Mouse (Mus musculus) midbrain, embryonic 14.5 days (tissue): ENCODE measurements around the gene Fyn. TPM values are rescaled to one million over a fixed set of nuclear protein-coding genes. Genes with fewer than 3 reads are reported as not detected.

ENCODE experiments used
- ATAC-seq: fragments of 200-750 bp; cut with Nextera tagmentation; 2 replicates; pipeline ENCODE4 v1.8.0; 2017; ENCODE audit warnings: moderate number of reproducible peaks, moderate library complexity; ENCODE audit not compliant: low FRiP score, low TSS enrichment
- DNase-seq: peaks from one replicate; pipeline ENCODE4 v3.0.0-alpha.2; 2015
- H3K27ac ChIP-seq: fragments of 300-500 bp; sonication (generic); replicated peaks from 2 replicates; pipeline ENCODE4 v1.5.1; 2014; ENCODE audit warnings: mild to moderate bottlenecking, low read depth, low read length, moderate library complexity
- H3K27me3 ChIP-seq: fragments of 300-500 bp; sonication (generic); 2 replicates; pipeline ENCODE4 v1.6.1; 2014; ENCODE audit warnings: low read length, control low read depth, mixed read lengths; ENCODE audit not compliant: control insufficient read depth, insufficient read depth
- H3K36me3 ChIP-seq: fragments of 300-500 bp; sonication (generic); 2 replicates; pipeline ENCODE4 v1.6.1; 2014; ENCODE audit warnings: low read length, control low read depth; ENCODE audit not compliant: control insufficient read depth, insufficient read depth
- H3K4me1 ChIP-seq: fragments of 300-500 bp; sonication (generic); 2 replicates; pipeline ENCODE4 v1.6.1; 2014; ENCODE audit warnings: mild to moderate bottlenecking, antibody characterized with exemption, low read length, control low read depth; ENCODE audit not compliant: control insufficient read depth, insufficient read depth
- H3K4me2 ChIP-seq: fragments of 300-500 bp; sonication (generic); 2 replicates; pipeline ENCODE4 v1.6.1; 2014; ENCODE audit warnings: mild to moderate bottlenecking, low read length, moderate library complexity
- H3K4me3 ChIP-seq: fragments of 300-500 bp; sonication (generic); replicated peaks from 2 replicates; pipeline ENCODE4 v1.5.1; 2014; ENCODE audit warnings: low read depth, low read length
- H3K9ac ChIP-seq: fragments of 300-500 bp; sonication (generic); replicated peaks from 2 replicates; pipeline ENCODE4 v1.6.1; 2014; ENCODE audit warnings: mild to moderate bottlenecking, low read length, moderate library complexity
- H3K9me3 ChIP-seq: fragments of 300-500 bp; sonication (generic); 2 replicates; pipeline ENCODE4 v1.6.1; 2016; ENCODE audit warnings: low read length, control low read depth, mixed read lengths; ENCODE audit not compliant: control insufficient read depth
- WGBS: fragments of 180-500 bp; shearing (Covaris S2); extraction: QIAGEN DNeasy Blood & Tissue Kit; methylation state at CpG from one replicate; pipeline ENCODE4 v1.1.7; 2014; 5-methylcytosine and 5-hydroxymethylcytosine counted together
- polyA plus RNA-seq: library from polyadenylated mRNA; unstranded; fragments of >200 nt; fragmentation: Nextera tagmentation; extraction: Ambion mirVana; gene quantifications from 2 replicates; pipeline ENCODE4 v1.2.1, GENCODE M21; 2014

Gene Fyn
- polyA plus RNA-seq, 1 experiment from 2014 or later = 90.8 TPM

DNA sequence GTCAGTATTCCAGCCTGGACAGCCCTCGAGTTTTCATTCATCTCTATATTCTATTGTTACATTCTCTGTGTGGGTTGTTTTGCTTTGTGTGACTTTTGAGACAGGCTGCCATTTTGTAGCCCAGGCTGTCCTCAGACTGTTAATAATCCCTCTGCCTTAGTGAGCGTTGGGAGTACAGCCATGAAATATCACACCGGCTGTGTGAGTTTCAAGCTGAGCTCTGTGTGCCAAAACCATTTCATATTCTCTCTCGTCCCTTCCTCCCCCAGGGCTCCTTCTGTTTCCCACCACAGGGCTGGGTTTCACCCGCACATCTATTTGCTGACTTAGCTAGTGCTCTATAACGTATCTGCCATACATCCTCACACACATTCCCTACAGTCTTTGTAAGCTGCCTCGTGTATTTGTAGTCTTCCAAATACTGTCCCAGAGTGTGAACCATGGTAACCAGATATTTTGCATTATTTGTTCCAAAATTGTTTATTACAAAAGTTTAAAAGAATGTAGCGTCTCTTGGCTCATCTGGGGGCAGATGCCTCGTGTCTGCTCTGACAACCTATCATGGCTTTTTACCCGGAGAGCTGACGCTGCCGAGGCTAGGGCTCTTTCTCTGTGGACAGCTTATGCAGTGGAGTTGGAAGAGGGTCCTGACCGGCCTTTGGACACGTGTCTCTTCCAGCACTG lies 144.1 kb downstream of the Fyn start:
- ATAC-seq (no peak), DNase-seq (no peak)
- Histone ChIP-seq H3K4me2 (no peak overlapping the region), H3K27ac (0 out of 2 replicates have a peak overlapping the region, but pooled peaks have one; percentile 26), H3K9me3 (no peaks in the 10 kb centered on the region), H3K4me1 (peaks cover 9% of the 10 kb centered on the region; the same call in 1 of the 2 replicates), H3K27me3 (no peaks in the 10 kb centered on the region), H3K36me3 (peaks cover 21% of the 10 kb centered on the region), H3K9ac (no peak overlapping the region), H3K4me3 (no peak overlapping the region)
- WGBS = 81% methylated on average over 14 of the region's 14 CpGs

DNA sequence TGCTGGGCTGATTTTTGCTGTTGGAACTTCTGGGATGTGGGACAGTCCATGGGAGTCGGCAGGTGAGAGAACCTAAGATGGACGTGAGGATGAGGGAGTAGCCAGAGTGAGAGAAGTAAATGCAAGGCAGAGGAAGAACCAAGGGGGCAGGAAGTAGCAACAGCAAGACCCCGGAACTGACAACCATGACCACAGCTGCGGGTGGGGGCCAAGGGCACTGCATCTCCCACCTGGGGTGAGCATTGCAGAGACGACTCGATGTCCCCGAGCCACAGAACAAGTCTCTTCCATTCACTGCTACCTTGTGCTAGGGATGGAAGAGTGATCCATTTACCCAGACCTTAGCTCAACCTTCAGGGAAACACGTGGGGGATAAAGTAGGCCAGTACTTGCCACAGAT lies 146.3 kb downstream of the Fyn start:
- 94% methylated on average over 8 of the region's 8 CpGs for WGBS
- Histone ChIP-seq H3K27me3 (no peaks in the 10 kb centered on the region), H3K9me3 (no peaks in the 10 kb centered on the region), H3K9ac (no peak overlapping the region), H3K4me2 (no peak overlapping the region), H3K4me1 (0 out of 2 replicates have a peak, but pooled peaks cover 8% of the 10 kb centered on the region), H3K4me3 (no peak overlapping the region), H3K36me3 (peaks cover 21% of the 10 kb centered on the region), H3K27ac (no peak overlapping the region)
- DNase-seq (no peak), ATAC-seq (no peak)

DNA sequence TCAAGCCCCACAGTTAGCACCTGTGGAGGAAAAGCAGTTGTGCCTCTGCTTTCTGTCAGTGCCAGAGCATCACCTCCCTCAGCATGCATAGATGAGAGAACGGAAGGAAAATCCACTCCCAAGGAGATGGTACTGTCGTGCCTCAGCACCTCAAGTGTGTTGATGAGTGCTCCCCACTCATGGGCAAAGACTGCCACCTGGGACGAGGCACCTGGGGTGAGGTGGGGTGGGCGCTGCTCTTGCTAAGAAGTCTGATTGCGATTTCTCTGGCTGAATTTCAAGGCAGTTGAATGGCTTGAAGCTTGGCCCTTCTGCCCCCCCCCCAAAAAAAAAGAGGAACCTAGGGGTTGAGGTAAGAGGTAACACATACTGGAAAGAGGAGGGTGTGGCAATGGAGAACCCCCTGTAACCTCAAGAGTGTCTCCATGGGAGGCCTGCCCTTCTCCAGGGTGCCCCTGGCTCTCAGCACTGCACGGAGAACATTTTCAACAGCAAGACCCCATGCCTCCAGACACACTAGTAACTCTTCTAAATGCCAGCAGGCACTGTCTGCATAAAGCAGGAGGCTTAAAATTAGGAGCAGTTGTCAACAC lies 148.0 kb downstream of the Fyn start:
- no peak for ATAC-seq
- Histone ChIP-seq H3K9ac (no peak overlapping the region), H3K4me1 (peaks cover 8% of the 10 kb centered on the region; the same call in 1 of the 2 replicates), H3K9me3 (no peaks in the 10 kb centered on the region), H3K36me3 (peaks cover 21% of the 10 kb centered on the region), H3K4me2 (no peak overlapping the region), H3K27ac (0 out of 2 replicates have a peak overlapping the region, but pooled peaks have one; percentile 20), H3K27me3 (no peaks in the 10 kb centered on the region), H3K4me3 (no peak overlapping the region)
- DNase-seq = no peak
- WGBS = 92% methylated on average over 6 of the region's 6 CpGs

DNA sequence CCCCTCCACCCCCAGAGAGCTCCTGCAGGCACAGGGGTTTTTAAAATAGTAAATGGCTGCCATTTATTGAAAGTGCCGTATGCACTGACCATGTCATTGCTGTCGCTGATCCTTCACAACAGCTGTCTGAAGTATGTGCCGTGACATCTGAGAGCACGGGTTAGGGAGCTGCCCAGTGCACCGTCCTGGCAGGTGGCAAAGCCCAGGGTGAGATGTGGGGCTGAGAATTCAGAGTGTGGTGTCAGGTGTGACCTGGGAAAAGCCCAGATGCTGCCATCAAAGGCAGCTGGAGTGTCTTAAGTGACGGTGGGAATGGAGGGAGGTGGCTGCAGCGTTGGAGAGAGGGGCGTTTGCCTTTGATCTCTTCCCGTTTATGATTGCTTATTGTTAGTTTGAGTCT lies 148.7 kb downstream of the Fyn start:
- Histone ChIP-seq H3K9ac (no peak overlapping the region), H3K36me3 (peaks cover 21% of the 10 kb centered on the region), H3K27ac (0 out of 2 replicates have a peak overlapping the region, but pooled peaks have one; percentile 3), H3K4me1 (peaks cover 11% of the 10 kb centered on the region; the same call in 1 of the 2 replicates), H3K27me3 (no peaks in the 10 kb centered on the region), H3K9me3 (no peaks in the 10 kb centered on the region), H3K4me2 (no peak overlapping the region), H3K4me3 (no peak overlapping the region)
- DNase-seq = no peak
- no peak for ATAC-seq
- 19% methylated on average over 9 of the region's 9 CpGs for WGBS

DNA sequence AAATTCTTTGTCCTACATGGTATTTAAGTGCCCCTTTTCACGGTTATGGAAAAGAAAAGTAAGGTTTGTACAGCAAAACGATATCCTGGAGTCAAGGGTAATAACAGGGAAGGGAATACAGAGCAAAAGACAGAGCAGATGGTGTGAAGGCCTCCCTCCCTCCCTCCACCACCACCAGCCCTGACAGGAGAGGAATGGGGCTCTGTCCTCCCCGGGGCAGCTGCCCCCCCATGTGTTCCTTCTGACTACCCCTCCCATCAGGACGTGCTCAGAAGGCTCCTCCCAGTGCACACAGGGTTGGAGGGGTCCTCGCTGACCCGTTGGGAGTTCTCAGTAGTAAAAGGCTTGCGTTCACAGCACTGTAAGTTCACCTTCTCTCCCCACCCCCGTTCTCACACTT lies 149.6 kb downstream of the Fyn start:
- Histone ChIP-seq H3K9me3 (no peaks in the 10 kb centered on the region), H3K4me2 (no peak overlapping the region), H3K27me3 (no peaks in the 10 kb centered on the region), H3K4me3 (no peak overlapping the region), H3K36me3 (peaks cover 27% of the 10 kb centered on the region), H3K9ac (no peak overlapping the region), H3K4me1 (peaks cover 15% of the 10 kb centered on the region; the same call in 1 of the 2 replicates), H3K27ac (no peak overlapping the region)
- DNase-seq = no peak
- 56% methylated on average over 8 of the region's 8 CpGs for WGBS
- ATAC-seq = no peak

DNA sequence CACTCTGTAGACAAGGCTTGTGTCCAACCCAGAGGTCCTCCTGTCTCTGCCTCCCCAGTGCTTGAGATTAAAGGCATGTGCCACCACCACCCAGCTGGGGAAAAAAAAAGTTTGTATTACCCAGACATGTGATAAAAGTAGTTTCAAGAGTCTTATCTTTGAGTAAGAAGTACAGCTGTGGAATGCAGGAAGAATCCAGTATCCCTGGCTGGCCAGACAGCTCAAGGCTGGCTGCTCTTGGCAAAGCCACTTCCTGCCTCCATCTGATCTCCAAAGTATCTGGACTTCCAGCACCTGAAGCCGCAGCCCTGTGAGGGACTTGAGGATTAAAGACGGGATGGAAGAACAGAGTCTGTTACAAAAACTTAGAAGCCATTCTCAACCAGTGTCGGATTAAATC lies 150.2 kb downstream of the Fyn start:
- Histone ChIP-seq H3K4me2 (no peak overlapping the region), H3K4me1 (peaks cover 17% of the 10 kb centered on the region; the same call in 1 of the 2 replicates), H3K9me3 (no peaks in the 10 kb centered on the region), H3K27ac (peak overlapping the region; percentile 57; the same call in 1 of the 2 replicates), H3K36me3 (peaks cover 27% of the 10 kb centered on the region), H3K9ac (no peak overlapping the region), H3K27me3 (no peaks in the 10 kb centered on the region), H3K4me3 (no peak overlapping the region)
- ATAC-seq (no peak), DNase-seq (no peak)
- 76% methylated on average over 3 of the region's 3 CpGs for whole genome bisulfite sequencing

DNA sequence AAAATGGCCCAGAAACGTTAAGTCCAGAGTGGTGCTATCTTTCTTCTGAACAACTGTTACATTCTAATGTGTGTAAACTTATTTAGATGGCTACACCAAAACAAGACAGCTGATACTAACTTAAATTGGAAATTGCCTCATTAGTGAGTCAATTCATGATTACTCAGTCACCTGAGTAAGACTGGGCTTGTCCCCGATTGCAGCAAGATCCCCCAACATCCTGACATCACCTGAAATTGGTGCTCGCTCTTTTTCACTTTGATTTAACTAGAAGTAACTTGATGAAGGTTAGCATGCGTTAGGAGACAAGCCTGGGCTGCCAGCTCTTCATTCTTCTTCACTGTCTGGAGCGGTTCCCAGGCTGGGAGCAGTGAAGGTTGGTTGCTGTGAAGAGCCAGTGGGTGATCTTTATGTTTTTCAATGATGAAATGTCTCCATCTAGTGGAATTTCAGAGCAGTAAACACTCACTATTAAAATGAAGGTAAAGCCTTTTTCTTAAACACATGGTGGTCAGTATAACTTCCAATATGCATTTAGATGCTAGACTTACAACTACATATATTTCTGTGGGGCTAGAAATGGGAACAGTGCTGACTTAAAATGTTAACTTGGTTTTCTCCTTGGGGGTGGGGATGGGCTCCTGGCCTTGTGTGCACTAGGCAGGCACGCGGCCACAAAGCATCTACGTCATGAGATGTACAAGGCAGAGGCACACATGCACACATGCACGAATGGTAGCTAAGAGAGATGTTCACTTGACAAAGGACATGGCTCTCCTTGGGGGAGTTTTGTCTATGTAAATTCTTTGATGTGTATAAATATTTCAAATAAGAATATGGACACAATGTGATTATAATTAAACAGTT lies 151.7 kb downstream of the Fyn start:
- H3K4me2 ChIP-seq = no peak overlapping the region
- DNase-seq (peak; percentile 89), ATAC-seq (peak; percentile 79)
- 0 out of 2 replicates have a peak overlapping the region, but pooled peaks have one; percentile 15 for H3K27ac ChIP-seq
- H3K4me3 ChIP-seq = no peak overlapping the region
- no peak overlapping the region; the same call in 1 of the 2 replicates for H3K9ac ChIP-seq
- H3K27me3 ChIP-seq = no peaks in the 10 kb centered on the region
- no peaks in the 10 kb centered on the region for H3K9me3 ChIP-seq
- WGBS = 49% methylated on average over 9 of the region's 9 CpGs
- H3K36me3 ChIP-seq = peaks cover 22% of the 10 kb centered on the region
- H3K4me1 ChIP-seq = peaks cover 17% of the 10 kb centered on the region

DNA sequence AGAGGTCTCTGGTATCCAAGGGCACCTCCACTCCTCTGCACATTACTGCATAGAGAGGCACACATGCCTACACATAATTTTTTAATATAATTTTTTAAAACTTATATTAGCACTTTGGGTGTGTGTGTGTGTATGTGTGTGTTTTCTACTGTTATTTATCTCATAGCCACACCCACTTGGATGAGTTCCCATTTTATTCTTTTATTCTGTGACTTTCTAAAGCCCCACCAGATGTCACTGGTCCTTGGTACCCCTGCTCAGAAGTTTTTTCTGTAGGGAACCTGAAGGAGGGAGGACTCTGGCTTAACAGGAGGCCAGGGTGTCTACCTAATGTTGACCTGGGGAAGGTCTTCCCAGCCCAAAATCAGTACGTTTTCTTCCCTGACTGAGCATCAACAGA lies 152.7 kb downstream of the Fyn start:
- H3K27ac ChIP-seq = no peak overlapping the region

More for the DNA sequence above, 152.7 kb downstream of the Fyn start:
- H3K27me3 ChIP-seq = no peaks in the 10 kb centered on the region
- no peak overlapping the region for H3K9ac ChIP-seq
- DNase-seq (no peak), ATAC-seq (no peak)
- H3K36me3 ChIP-seq = peaks cover 18% of the 10 kb centered on the region
- H3K4me3 ChIP-seq = no peak overlapping the region
- H3K9me3 ChIP-seq = no peaks in the 10 kb centered on the region
- H3K4me2 ChIP-seq = no peak overlapping the region
- H3K4me1 ChIP-seq = peaks cover 17% of the 10 kb centered on the region
- WGBS = 68% methylated on average over 1 of the region's 1 CpGs
